Comparison of ENCODE assay signal across 23 mouse cellular contexts in genomic region chr10:58908451-58908850, GRCm38 (mm10).
A peak's percentile ranks its signal among the peaks of the same experiment; 100 is the strongest.
DNase-seq lines count a peak whose midpoint lies in the region; ATAC-seq and TF ChIP-seq lines count a peak whose summit lies in the region.
"Had no signal": no experiment of that assay in that cellular context is flagged by ENCODE, and none has a peak within 500 bp of the region (broad histone marks: within the 10 kb centered on the region; RNA-seq: fewer than 3 reads in every experiment).

No protein-coding gene starts in this region.

- H3K27ac ChIP-seq in hindbrain, postnatal 0 days = no peak overlapping the region
- H3K27ac ChIP-seq: embryonic facial prominence, embryonic 13.5 days; embryonic facial prominence, embryonic 15.5 days; forebrain, embryonic 10.5 days; forebrain, embryonic 12.5 days had no signal

- H3K4me2 ChIP-seq in hindbrain, postnatal 0 days (ENCODE audit: low read depth, low read length) = no peak overlapping the region
- H3K4me2 ChIP-seq: embryonic facial prominence, embryonic 13.5 days; embryonic facial prominence, embryonic 15.5 days; forebrain, embryonic 12.5 days had no signal

- peak; percentile 51 for DNase-seq in ES-CJ7 (ENCODE audit: low read depth, low spot score)
- peak; percentile 69 for DNase-seq in R1 (ENCODE audit: low read depth, low spot score)
- peak; percentile 66 for DNase-seq in ZHBTc4 (ENCODE audit: low read depth, low spot score)
- no peak for DNase-seq in B cell, adult 2 months
- DNase-seq in hindbrain, postnatal 0 days (ENCODE audit: low spot score) = no peak
- DNase-seq: adrenal gland, adult 8-10 months; adrenal gland, postnatal 14 days; adrenal gland, postnatal 36 days; cerebellum, adult 11-12 months; cerebellum, adult 2 months; cerebellum, adult 9-11 months; cerebellum, postnatal 14 days; cerebellum, postnatal 36 days; embryo, embryonic 11 days had no signal

- WGBS in hindbrain, postnatal 0 days = 77% methylated on average over 8 of the region's 8 CpGs

- ATAC-seq in hindbrain, postnatal 0 days = no peak
- ATAC-seq: activated CD4-positive, CD25-positive, alpha-beta regulatory T cell, adult 4 months; CD4-positive, CD25-positive, alpha-beta regulatory T cell, adult 4 months; forebrain, embryonic 14.5 days; forebrain, embryonic 16.5 days had no signal

- no peak for TF ChIP-seq CTCF in hindbrain, postnatal 0 days (IDR thresholded peaks at IDR 0.05; ENCODE audit: low read depth)

- H3K9ac ChIP-seq in hindbrain, postnatal 0 days (replicated peaks; ENCODE audit: low read length) = no peak overlapping the region
- H3K9ac ChIP-seq: embryonic facial prominence, embryonic 13.5 days; embryonic facial prominence, embryonic 15.5 days; forebrain, embryonic 12.5 days had no signal

- no peaks in the 10 kb centered on the region for H3K9me3 ChIP-seq in hindbrain, postnatal 0 days (ENCODE audit: low read length)
- H3K9me3 ChIP-seq: embryonic facial prominence, embryonic 13.5 days; embryonic facial prominence, embryonic 15.5 days; forebrain, embryonic 10.5 days; forebrain, embryonic 12.5 days had no signal

- H3K4me1 ChIP-seq in hindbrain, postnatal 0 days (ENCODE audit: insufficient read depth, low read length) = no peaks in the 10 kb centered on the region
- H3K4me1 ChIP-seq: embryonic facial prominence, embryonic 13.5 days; embryonic facial prominence, embryonic 15.5 days had no signal

- no peak overlapping the region for H3K4me3 ChIP-seq in hindbrain, postnatal 0 days (ENCODE audit: low read length)
- H3K4me3 ChIP-seq: embryonic facial prominence, embryonic 13.5 days; embryonic facial prominence, embryonic 15.5 days; erythroblast, embryonic 14.5 days; forebrain, embryonic 10.5 days; forebrain, embryonic 12.5 days had no signal

- no peaks in the 10 kb centered on the region for H3K36me3 ChIP-seq in hindbrain, postnatal 0 days (ENCODE audit: insufficient read depth, low read length)
- H3K36me3 ChIP-seq: embryonic facial prominence, embryonic 13.5 days; embryonic facial prominence, embryonic 15.5 days; forebrain, embryonic 10.5 days; forebrain, embryonic 12.5 days had no signal

- H3K27me3 ChIP-seq in hindbrain, postnatal 0 days (ENCODE audit: insufficient read depth, low read length) = no peaks in the 10 kb centered on the region
- H3K27me3 ChIP-seq: embryonic facial prominence, embryonic 13.5 days; embryonic facial prominence, embryonic 15.5 days; forebrain, embryonic 12.5 days had no signal

Comparison
In these comparisons a context has a peak if more than half of its experiments do, and no peak if none do; other contexts are left out.
1. DNase-seq: peak in ES-CJ7 (single experiment), R1 (single experiment) and ZHBTc4 (single experiment); none in B cell, adult 2 months (0 of 2) and hindbrain, postnatal 0 days (single experiment).